Mouse (Mus musculus) G1E (cell line): ENCODE measurements at regions not wholly inside any gene's neighbourhood (a gene's known extent, or its start where the extent isn't known, plus 50 kb on each side); places are given as distances from the start of the nearest gene placed in this dataset.

Experiments
- CTCF ChIP-seq: IDR thresholded peaks from 2 replicates; pipeline ENCODE4 v1.5.1; 2012; ENCODE audit warnings: low read depth, low read length, inconsistent platforms, mixed read lengths
- GATA1 ChIP-seq: IDR thresholded peaks from 2 replicates; pipeline ENCODE4 v1.6.1; 2012; ENCODE audit warnings: borderline replicate concordance, low read length, inconsistent platforms, mixed read lengths
- GATA2 ChIP-seq: IDR thresholded peaks from 2 replicates; pipeline ENCODE4 v1.6.1; 2012; ENCODE audit warnings: low read depth, low read length, inconsistent platforms, borderline replicate concordance
- POLR2AphosphoS5 ChIP-seq: IDR thresholded peaks from 2 replicates; pipeline ENCODE4 v1.6.1; 2012; ENCODE audit warnings: low read depth, low read length, inconsistent platforms; ENCODE audit not compliant: insufficient replicate concordance
- TAL1 ChIP-seq: conservative IDR thresholded peaks from 2 replicates; pipeline ENCODE4 v1.6.1; 2012; ENCODE audit warnings: low read depth, low read length, inconsistent platforms, mixed read lengths

DNA sequence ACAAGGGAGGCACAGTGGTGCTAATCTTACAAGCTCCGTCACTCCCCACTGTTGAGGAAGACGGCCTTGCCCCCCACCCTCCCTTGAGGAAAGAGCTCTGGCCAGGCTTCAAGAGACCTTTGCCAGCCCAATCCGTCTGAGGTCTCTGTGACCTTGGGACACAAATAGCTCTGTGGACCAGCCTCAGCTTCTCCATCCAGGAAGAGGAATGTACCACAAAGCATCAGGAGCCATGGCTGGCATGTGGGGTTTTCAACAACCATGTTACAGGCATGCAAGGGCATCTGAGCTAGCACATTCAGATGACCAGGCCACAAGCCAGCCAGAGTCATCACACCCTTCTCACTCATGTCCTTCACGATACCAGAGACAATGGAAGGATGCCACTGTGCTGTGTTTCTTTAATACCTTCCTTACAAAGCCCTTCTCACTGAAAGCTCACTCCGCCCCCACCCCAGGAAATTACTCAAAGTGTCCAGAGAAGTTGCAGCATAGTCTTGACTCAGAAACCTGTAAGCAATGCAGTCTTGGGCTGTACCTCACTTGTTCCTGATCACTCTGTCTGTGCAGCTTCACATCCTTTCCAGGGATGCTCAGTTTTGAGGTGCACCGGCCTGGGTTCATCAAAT is 148.8 kb upstream of the Rreb1 start:
- TF ChIP-seq CTCF = no peak
- TF ChIP-seq GATA1 = no peak
- TF ChIP-seq POLR2AphosphoS5 = no peak
- no peak for TF ChIP-seq GATA2
- no peak for TF ChIP-seq TAL1
